Mouse (Mus musculus) heart, postnatal 0 days (tissue): ENCODE results near the gene Tbc1d10c.

ENCODE experiments used
- CTCF ChIP-seq: IDR thresholded peaks from 2 replicates; pipeline ENCODE4 v1.5.1; 2016; ENCODE audit warnings: antibody characterized with exemption, control low read depth, low read depth
- EP300 ChIP-seq: IDR thresholded peaks from 2 replicates; pipeline ENCODE4 v1.6.1; 2016; ENCODE audit warnings: antibody characterized with exemption, low read depth

DNA sequence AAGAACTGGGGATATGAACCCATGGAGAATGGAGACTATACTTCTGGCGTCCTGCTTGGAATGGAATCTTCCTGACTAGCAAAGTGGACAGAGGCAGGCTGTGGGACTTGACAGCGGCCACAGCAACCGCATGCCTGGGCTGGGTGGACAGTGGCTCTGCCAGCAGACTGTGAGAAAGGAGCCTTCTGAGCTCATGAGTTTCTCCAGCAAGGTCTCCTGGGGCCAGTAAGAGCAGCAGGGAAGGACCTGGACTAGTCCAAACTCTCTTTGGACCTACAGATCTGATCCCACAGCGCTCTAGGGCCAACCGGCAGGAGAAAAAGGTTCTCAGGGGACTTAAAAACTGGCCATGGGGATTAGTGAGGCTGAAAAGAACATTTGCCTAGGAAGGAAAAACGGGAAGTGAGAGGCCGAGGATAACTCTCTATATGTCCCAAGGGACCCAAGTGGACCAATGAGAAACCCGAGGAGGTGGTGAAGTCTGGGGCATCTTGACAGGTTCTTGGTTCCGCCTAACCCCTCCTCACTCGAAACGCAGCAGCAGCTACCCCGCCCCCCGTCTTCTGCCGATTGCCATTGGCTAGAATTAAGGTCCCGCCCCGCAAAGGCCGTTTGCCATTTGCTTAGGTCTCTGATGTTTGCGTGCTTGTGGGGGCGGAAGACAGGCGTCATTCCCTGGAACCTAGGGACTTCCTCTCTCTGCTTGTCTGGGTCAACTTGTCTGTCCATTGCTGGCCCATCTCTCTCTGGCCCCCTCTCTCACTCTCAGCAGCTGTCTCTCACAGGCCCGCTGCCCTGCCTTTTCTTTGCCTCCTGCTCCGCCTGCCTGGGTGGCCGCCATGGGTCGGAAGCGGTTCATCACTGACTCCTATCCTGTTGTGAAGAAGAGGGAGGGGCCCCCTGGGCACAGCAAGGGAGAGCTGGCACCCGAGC is 40.4 kb upstream of the Tbc1d10c start, which contains the start of gene Pold4:
- no peak for TF ChIP-seq CTCF
- 0 out of 2 replicates have a peak, but pooled peaks have one; percentile 22 for TF ChIP-seq EP300
